Mouse (Mus musculus): Measurements from ENCODE around the gene Nat9.

DNA sequence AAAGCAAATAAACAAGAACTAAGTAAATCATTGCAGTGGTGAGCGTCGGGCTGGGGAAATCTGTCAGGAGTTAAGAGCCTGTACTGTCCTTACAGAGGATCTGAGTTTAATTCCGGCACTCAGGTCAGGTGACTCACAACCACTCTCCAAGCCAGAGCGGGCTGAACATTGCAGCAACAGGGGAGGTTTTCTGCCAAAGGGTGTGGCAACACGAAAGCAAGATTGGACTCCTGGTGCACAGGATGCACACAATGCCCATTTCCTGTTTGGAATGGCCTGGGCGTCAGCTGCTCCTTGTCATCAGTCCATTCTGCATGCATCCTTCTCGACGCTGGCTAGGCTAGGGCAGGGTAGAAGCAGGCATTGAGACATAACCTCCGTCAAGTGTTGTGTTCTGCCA lies 31.6 kb upstream of the Nat9 start:
- TF ChIP-seq CTCF (conservative IDR thresholded peaks at IDR 0.05; ENCODE audit: low read length), result no peak
- TF ChIP-seq POU5F1 (IDR thresholded peaks at IDR 0.05; ENCODE audit: borderline replicate concordance, low read length), result no peak

All from E14TG2a.4 (cell line).